Mouse (Mus musculus) left cerebral cortex, postnatal 10 days (tissue): ENCODE data around the gene Cdk2ap2. TPM values are rescaled to one million over a fixed set of nuclear protein-coding genes. Genes with fewer than 3 reads are reported as not detected.
"Not testable (repeated sequence)": the region's sequence is repeated elsewhere in the genome, so short reads cannot be mapped to it uniquely, and the experiment has no call there.

Source experiments
- DNase-seq, 2 experiments: peaks; one replicate each; pipeline ENCODE4 v3.0.0; 2021 to 2022; ENCODE audit warnings: low spot score in 2 of 2, mixed read lengths in 1 of 2; ENCODE audit errors: extremely low spot score in 1 of 2
- intact Hi-C: fragments of 180-260 bp; cut with DNase I; formaldehyde crosslinking; loops from one replicate; pipeline ENCODE4 v1.15.1; 2025
- total RNA-seq, 2 experiments: library from RNA; stranded (reverse); gene quantifications; 2 replicates each; pipeline ENCODE4 v1.2.3; 2021

Gene Cdk2ap2
- total RNA-seq, 2 experiments from 2014 or later, result 20.4 to 21.6 TPM

DNA sequence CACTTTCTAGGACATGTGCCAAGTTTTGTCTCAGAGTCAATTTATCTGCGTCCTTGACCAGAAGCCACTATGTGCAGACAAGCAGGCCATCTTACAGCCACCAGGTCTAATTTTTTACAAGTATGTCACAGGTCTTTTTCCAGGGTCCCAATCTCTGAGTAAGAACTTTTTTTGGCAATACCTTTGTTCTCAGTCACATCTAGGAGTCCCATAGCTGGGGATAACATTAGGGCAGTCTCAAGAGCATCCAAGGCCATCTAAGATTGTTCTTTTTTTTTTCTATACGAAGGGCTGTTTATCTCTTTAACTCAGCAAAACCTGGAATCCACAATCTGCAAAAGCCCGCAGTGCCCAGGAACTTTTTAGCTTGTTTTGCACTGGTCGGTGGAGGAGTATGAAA lies 33.6 kb upstream of the Cdk2ap2 start:
- not testable (repeated sequence) for DNase-seq

DNA sequence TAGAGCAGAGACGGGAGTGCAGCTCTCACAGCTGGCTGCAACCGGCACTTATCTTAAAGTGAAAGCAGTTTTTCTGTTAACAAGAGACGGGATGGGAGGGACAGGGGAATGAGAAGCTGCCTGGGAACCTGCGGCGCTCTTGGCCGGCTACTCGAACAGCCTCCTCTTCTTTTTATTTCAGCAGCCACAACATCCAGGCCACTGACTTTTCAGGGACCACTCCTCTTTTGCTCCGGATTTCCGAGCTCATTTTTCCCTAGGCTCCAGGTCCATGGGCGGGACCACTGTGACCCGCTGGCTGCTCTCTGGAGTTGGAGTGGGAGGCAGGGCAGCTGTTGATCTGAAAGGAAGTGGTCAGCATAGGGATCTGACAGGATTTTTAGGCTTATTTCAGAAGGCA lies 32.5 kb upstream of the Cdk2ap2 start:
- intact Hi-C loops, DNase-seq: not testable (repeated sequence)

More for the DNA sequence above, 33.6 kb upstream of the Cdk2ap2 start:
- intact Hi-C loops, result not testable (repeated sequence)

DNA sequence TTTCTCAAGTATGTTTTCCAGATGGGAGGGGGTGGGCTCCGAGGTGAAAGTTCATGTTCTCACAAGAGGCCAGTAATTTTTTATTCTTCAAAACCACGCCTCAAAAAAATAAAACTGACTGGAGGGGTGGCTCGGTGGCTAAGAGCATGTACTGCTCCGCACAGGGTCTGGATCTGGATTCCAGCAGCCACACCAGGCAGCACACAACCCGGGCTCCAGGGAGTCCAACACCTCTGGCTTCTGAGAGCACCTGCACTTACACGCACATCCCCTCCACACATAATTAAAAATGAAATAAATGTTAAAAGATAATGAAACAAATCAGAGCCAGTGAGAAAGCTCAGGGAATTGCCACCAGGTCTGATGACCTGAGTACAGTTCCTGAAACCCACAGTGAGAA lies 30.7 kb upstream of the Cdk2ap2 start:
- no peak for DNase-seq
- intact Hi-C loops, result no loop called here

DNA sequence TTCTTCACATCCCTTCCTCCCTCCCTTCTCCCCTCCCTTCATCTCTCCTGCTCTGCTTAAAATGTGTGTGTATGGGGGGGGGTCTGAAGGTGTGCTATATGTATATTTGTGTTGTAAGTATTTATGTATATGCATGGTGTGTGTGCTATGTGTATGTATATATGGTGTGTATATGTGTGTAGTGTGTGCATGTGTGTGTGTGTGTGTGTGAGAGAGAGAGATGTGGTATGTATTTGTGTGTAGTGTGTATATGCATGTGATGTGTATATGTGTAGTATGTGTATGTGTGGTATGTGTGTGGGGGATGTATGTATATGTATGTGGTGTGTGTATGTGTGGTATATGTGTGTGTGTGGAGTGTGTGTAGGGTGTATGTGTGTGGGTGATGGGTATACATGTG lies 30.1 kb upstream of the Cdk2ap2 start:
- no peak for DNase-seq
- intact Hi-C loops, result no loop called here

DNA sequence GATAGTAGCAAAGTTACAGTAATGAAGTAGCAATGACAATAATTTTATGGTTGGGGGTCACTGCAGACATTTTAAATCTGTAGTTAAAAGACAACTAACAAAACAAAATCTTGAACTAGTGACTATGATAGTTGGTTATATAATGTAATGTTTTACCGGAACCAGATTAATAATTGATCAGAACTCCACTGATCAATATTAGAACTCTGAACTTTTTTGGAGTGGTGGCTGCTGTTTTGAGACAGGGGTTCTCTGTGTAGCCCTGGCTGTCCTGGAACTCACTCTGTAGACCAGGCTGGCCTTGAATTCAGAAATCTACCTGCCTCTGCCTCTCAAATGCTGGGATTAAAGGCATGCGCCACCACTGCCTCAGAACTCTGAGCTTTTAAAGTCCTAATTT lies 28.7 kb upstream of the Cdk2ap2 start:
- not testable (repeated sequence) for DNase-seq

DNA sequence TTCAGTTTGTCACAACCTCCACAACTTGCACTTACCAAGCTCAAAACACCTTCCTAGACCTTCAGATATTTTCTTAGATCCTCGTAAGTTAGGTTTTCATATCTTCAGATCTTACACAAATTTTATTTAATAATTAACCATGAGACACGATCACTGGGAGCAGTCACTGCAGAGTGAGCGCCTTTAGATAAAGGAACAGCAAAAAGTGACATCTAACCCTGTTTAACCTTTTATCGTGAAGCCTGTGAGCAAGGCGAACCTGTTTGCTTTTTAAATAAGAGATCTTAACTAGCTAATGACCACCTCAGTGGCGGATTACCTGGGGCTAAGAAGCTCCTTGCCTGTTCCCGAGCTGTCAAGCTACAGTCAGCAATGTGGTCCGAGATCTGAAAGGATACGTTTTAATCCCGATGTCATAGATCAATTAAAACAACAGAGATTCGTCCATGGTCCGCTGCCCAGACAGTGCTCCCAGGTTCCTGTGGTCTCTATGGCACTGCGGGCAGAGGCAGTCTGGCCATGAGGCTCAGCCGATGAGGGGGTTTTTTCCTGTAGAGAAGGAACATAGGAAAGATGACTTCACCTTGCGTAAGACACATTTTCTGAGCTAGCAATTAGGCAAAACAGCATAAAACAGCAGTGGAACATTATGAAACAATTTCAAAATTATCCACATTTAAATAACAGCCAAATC lies 28.1 kb upstream of the Cdk2ap2 start:
- intact Hi-C loops, result no loop called here

More for the DNA sequence above, 28.7 kb upstream of the Cdk2ap2 start:
- intact Hi-C loops, result not testable (repeated sequence)

DNA sequence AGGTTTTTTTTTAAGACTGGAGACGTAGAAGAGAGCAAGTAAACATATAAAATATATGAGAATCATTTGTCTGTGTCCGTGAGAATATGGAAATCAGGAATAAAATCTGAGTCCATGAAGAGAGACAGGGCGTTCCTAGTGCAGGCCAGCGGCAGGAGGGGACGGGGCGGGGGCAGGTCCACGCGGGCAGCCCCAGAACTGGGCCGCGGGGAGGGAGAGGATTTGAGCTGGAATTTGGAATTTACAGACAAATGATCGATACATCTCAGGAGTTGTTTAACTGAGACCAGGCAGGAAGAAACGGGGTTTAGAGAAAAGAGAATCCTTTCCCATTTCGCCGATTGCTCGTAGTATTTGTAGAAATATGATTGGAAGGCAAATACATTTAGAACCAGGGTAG lies 26.7 kb upstream of the Cdk2ap2 start:
- intact Hi-C loops, result no loop called here

More for the DNA sequence above, 28.1 kb upstream of the Cdk2ap2 start:
- DNase-seq, result no peak

DNA sequence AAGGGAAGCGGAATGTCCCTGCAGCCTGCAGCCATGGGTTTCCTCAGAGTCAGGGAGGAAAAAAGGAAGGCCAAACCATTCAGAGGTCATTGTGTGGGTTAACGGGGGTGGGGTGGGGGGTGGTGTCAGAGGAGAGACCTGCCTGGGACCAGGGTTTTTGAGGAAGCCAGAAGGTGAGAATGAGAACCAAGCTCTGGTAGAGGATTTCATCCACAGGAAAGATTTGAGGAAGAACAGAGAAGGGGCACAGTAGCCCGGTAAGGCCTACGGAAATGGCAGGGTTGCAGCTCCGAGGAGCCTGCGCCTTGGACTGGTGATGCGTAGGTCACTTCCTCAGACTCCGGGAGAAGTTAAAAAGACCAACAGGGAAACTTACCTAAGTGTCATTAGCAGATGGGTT lies 26.2 kb upstream of the Cdk2ap2 start:
- DNase-seq, result no peak
- intact Hi-C loops, result no loop called here

More for the DNA sequence above, 26.7 kb upstream of the Cdk2ap2 start:
- no peak for DNase-seq

DNA sequence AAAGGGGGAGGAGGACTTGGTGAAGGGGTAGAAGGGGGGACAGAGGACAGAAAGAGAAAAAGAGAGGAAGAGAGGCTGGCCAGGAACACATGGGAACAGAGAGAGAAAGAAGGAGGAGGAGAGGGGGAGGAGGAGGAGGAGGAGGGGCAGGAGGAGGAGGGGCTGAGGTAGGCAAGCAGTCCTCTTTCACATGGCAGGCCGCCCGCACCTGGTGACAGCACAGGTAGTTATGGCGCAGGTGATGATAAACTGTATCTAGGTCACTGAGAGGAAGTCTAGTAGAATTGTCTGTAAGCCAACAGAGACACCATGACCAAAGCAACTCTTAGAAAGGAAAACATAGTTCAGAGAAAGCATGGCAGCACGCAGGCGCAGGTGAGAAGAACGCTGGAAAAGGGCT lies 25.6 kb upstream of the Cdk2ap2 start:
- intact Hi-C loops, result no loop called here
- no peak for DNase-seq

DNA sequence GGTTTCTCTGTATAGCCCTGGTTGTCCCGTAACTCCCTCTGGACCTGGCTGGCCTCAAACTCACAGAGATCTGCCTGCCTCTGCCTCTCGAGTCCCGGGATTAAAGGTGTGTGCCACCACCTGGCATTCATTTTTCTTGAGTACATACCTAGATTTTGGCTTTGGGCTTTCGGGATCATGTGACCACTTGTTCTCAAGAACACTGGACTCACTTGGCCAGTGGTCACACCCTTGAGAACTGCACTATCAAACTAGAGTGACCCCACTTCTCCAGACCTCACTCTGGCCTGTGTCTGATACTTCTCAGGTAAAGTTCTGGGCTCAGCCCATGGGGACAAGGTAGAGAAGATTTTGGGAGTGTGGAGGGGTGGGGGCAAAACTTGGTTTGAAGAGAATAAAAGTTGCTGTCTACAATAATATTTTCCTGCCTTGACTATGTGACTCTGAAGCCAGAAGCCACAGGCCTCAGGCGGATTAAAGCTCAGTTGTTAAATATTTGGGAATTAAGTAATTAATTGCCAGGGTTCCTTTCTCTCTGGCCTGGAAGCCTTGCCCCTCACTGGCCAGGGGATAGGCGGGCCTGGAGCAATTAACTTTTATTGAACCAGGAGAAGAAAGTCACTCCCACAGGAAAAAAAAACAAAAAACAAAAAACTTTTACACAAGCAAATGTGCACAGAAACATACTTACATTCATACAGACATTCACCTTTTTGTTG lies 24.1 kb upstream of the Cdk2ap2 start:
- intact Hi-C loops, result no loop called here
- no peak for DNase-seq

DNA sequence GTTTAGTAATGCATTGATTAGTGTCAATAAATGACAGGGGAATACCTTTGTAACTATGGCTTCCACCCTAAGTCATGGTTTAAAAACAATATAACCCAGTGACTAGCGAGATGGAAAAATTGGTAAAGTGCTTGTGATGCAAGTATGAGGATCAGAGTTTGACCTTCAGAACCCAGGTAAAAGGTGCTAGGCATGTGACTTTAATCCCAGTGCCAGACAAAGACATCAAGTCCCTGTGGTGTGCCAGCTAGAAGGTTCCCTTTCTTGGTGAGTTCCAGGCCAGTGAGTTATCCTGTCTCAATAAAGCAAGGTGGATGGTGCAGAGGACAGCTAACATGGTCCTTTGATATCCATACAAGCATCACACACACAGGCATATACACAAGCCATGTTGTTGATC lies 21.5 kb upstream of the Cdk2ap2 start:
- no peak for DNase-seq

DNA sequence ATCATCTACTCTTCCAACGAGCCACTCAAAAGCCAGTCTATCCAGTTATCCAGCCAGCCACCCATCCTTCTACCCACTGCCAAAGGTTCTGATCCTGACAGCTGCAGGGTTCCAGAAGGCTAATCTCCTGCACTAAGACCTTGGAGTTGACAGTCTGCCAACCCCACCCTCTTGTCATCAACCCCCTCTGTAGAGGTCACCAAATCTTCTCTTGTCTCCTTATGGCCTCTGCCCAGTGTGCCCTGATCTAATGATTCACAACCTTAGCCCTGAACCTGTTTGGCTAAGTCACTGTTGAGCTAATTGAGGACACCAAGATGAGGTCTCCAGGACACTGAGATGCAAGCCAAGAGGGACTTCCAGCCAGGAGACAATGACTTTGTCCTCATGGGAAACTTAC lies 17.4 kb upstream of the Cdk2ap2 start:
- intact Hi-C loops, result no loop called here

More for the DNA sequence above, 21.5 kb upstream of the Cdk2ap2 start:
- intact Hi-C loops, result no loop called here

DNA sequence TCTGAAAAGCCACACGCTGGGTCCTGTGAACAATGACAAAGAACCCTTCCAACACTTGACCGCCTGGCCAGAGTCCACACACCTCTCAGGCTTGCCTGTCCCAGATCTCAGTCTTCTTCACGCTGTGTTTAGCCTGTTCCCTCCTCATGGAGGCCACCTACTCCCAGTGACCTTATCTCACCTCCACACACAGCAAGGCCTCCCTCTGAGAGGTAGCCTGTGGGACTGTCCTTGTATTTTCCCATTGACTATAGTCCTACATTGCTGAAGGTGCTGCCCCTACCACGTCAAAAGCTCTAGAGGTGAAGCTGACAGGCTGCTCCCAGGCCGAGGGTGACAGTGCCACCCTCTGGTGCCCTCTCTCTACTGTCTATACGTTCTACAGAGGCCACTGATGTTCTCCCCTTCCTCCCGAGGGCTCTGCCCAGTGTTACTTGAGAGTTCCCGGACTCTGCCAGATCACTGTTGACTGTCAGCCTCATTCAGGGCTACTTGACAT lies 16.4 kb upstream of the Cdk2ap2 start:
- intact Hi-C loops, result no loop called here

More for the DNA sequence above, 17.4 kb upstream of the Cdk2ap2 start:
- peak in 1 of 2 experiments; percentile 21 for DNase-seq

DNA sequence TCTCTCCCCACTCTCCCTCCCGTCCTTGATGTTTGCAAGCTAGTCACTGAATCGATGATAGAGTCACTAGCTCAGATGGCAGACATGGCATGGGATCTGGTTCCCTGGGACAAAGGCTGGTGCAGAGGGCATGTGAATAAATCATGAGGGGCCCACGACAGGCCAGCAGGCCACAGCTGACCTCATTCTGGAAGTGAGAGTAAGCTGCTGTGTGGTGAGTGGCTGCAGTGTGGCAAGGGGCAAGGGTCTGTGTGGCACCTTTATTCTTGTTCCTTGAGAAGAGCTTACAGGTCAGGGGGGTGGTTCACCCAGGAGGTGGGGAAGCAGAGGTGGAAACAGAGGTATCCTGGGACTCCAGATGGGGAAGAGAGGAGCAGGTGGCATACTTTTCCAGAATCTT lies 15.6 kb upstream of the Cdk2ap2 start, which contains the start of gene Cabp2:
Gene Cabp2 (plus strand): TSS at position 185 of the 400 bp plus-strand sequence.
- intact Hi-C loops, result no loop called here
- no peak for DNase-seq

More for the DNA sequence above, 16.4 kb upstream of the Cdk2ap2 start:
- no peak for DNase-seq

DNA sequence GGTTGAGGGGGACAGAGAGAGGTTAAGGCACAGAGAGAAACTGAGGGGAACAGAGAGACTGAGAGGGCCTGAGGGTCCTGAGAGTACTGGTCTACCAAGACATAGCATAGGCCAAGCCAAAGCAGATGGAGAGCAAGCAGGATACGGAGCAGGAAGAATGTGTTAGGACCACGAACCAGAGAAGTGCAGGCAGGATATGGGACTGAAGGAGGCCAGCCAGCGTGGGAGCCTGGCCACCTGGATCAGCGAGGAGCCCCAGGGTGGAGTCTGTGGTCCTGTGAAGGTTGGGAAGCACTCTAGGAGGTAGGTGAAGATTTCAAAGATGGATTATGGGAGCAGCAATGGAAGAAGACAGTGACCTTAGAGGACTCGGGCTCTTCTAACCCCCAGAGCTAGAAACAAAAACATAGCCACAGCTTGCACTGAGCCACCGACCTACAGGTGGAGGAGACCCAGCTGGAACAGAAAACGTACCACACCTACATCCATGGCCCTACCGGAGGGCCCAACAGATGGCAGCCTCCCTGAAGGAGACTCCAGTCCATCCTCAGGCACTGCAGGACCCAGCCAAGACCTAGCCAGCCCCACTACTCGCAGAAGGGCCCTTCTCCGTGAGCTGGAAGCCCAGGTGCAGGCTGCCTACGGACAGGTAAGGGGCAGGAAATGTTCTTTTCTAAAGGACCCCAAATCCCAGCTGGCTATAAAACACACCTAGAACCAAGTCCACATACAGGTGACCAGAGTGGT lies 14.6 kb upstream of the Cdk2ap2 start:
- intact Hi-C loops, result no loop called here
- no peak for DNase-seq

DNA sequence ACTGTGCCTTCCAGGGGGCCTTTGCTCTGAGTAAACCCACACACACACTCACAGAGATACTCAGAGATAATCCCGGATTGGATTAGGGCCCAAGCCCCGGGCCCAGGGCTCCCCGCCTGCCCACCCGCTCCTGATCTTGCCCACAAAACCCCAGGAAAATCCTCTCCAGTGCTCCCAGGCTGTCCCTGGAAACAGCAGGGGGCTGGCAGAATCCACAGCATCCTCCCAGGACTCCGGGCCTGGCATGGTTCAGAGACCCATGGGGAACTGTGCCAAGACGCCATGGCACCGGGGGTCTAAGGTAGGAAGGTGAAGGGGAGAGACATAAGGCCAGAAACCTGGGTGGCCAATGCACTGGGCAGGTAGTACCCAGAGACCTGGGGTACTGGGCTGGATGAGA lies 13.7 kb upstream of the Cdk2ap2 start:
- no peak for DNase-seq
- intact Hi-C loops, result no loop called here

DNA sequence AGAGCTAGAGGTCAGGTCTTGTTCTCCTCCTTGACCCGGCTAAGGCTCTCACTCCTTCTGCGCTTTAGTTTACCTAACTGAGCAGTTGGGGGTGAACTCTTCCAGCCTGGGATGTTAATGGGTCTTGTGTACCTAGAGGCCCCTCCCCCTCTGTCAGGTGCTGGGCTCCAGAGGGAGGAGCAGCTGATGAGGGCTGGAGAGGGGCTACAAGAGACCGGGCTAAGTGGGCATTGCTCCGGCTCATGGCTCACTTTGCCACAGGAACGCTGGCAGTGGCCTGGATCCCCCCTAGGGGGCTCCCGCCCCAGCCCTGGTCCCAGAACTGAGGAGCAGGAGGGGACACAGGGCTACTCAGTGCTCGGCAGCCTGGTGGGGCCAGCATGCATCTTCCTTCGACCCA lies 13.2 kb upstream of the Cdk2ap2 start:
- no peak for DNase-seq
- intact Hi-C loops, result no loop called here

DNA sequence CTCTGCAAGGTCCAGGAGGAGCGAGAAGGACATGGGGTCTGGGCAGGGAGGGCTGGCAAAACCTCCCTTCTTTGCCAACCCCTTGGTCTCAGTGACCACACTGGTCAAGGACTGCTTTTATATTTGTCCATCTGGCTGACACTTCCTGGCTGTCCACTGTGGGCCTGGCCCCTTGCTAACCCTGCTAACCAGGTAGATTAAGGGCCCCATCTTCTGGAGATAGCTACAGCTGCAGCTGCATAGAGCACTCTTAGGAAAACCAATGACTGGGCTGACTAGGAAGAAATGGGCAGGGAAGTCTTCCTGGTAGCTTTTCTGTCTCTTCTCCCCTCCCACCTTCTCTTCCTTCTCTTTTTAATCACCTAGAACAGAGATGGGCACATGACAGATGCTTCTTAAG lies 12.0 kb upstream of the Cdk2ap2 start:
- no peak for DNase-seq
- intact Hi-C loops, result loop anchor here (5.0 kb wide), 1 partner anchor 33 kb away; no protein-coding TSS in a partner anchor

DNA sequence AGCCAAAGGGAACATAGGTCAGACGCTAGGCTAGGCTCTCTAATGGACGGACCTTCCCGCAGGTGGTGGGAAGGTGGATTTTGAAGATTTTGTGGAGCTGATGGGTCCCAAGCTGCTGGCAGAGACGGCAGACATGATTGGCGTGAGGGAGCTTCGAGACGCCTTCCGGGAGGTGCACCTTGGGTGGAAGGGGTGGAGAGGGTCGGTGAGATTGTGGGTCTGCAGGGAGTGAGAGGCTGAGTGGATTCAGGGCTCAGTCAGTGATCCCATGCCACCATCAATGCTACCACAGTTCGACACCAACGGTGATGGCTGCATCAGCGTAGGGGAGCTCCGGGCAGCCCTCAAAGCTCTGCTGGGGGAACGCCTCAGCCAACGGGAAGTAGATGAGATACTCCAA lies 10.8 kb upstream of the Cdk2ap2 start:
- intact Hi-C loops, result loop anchor here (5.0 kb wide), 1 partner anchor 34 kb away; no protein-coding TSS in a partner anchor
- DNase-seq, result no peak
